Mouse (Mus musculus): ENCODE results near the gene Mta1. TPM values are rescaled to one million over a fixed set of nuclear protein-coding genes. Genes with fewer than 3 reads are reported as not detected.
A peak's percentile ranks its signal among the peaks of the same experiment; 100 is the strongest.

The Mta1 gene
- polyA plus RNA-seq, 1 experiment from 2014 or later: 20.5 TPM

DNA sequence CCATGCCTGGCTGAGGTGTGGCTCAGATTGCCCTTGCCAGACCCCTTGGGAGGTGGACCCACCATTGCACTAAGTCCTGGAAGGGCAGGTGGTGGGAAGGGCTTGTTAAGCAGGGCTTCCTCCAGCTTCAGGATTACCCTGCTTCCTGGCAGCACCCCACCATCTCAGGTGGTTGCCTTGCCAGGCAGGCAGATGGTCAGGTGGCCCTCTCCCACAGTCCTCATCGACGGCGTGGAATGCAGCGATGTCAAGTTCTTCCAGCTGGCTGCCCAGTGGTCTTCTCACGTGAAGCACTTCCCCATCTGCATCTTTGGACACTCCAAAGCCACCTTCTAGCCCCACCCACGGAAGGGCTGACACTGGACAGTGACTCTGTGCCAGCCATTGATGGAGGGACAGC is 26.8 kb upstream of the Mta1 start:
- no peaks in the 10 kb centered on the region for H3K27me3 ChIP-seq
- no peak for ATAC-seq (ENCODE audit: insufficient number of reproducible peaks, insufficient read depth, low FRiP score, low TSS enrichment, low read depth)
- H3K4me3 ChIP-seq (replicated peaks): no peak overlapping the region
- peaks cover 19% of the 10 kb centered on the region for H3K4me1 ChIP-seq (replicated peaks)
- H3K9me3 ChIP-seq: no peaks in the 10 kb centered on the region
- 89% methylated on average over 6 of the region's 6 CpGs for WGBS
- H3K9ac ChIP-seq (replicated peaks): no peak overlapping the region
- no peak overlapping the region for H3K27ac ChIP-seq
- H3K4me2 ChIP-seq: no peak overlapping the region
- H3K36me3 ChIP-seq: peaks cover 60% of the 10 kb centered on the region

- H3K36me3 ChIP-seq: peaks cover 55% of the 10 kb centered on the region
- no peak overlapping the region for H3K4me2 ChIP-seq
- no peak for ATAC-seq (ENCODE audit: insufficient number of reproducible peaks, insufficient read depth, low FRiP score, low TSS enrichment, low read depth)
- 74% methylated on average over 6 of the region's 6 CpGs for WGBS
- no peak overlapping the region for H3K9ac ChIP-seq (replicated peaks)
- H3K9me3 ChIP-seq: no peaks in the 10 kb centered on the region
- no peak overlapping the region for H3K4me3 ChIP-seq (replicated peaks)
- H3K27me3 ChIP-seq: no peaks in the 10 kb centered on the region
- H3K4me1 ChIP-seq (replicated peaks): peaks cover 19% of the 10 kb centered on the region
- no peak overlapping the region for H3K27ac ChIP-seq
These were observed 26.3 kb upstream of the Mta1 start for GRCm38 (mm10) chr12:113071827-113072226.

- H3K36me3 ChIP-seq: peaks cover 36% of the 10 kb centered on the region
- H3K27me3 ChIP-seq: no peaks in the 10 kb centered on the region
- 10% methylated on average over 15 of the region's 15 CpGs for WGBS
- peak overlapping the region; percentile 81 for H3K27ac ChIP-seq
- peak; percentile 35 for ATAC-seq (ENCODE audit: insufficient number of reproducible peaks, insufficient read depth, low FRiP score, low TSS enrichment, low read depth)
- H3K9ac ChIP-seq (replicated peaks): peak overlapping the region; percentile 51
- peak overlapping the region; percentile 51 for H3K4me3 ChIP-seq (replicated peaks)
- H3K4me1 ChIP-seq (replicated peaks): peaks cover 19% of the 10 kb centered on the region
- no peaks in the 10 kb centered on the region for H3K9me3 ChIP-seq
- H3K4me2 ChIP-seq: peak overlapping the region; percentile 82
These were observed 24.4 kb upstream of the Mta1 start for GRCm38 (mm10) chr12:113073420-113074328.

GRCm38 (mm10) chr12:113074329-113075062 is 23.6 kb upstream of the Mta1 start, which contains the start of gene Tex22:
Gene Tex22, plus strand, starts transcription at chr12:113074502.
- peak within 1 kb of the TSS; percentile 51 for H3K4me3 ChIP-seq (replicated peaks)
- H3K9me3 ChIP-seq: no peaks in the 10 kb centered on the region
- ATAC-seq (ENCODE audit: insufficient number of reproducible peaks, insufficient read depth, low FRiP score, low TSS enrichment, low read depth): peak; percentile 82
- WGBS: 6% methylated on average over 32 of the region's 32 CpGs
- H3K4me1 ChIP-seq (replicated peaks): peaks cover 19% of the 10 kb centered on the region
- peak within 1 kb of the TSS; percentile 82 for H3K4me2 ChIP-seq
- peaks cover 28% of the 10 kb centered on the region for H3K36me3 ChIP-seq
- no peaks in the 10 kb centered on the region for H3K27me3 ChIP-seq
- H3K27ac ChIP-seq: peak within 1 kb of the TSS; percentile 81
- H3K9ac ChIP-seq (replicated peaks): peak within 1 kb of the TSS; percentile 51

- H3K9me3 ChIP-seq: no peaks in the 10 kb centered on the region
- no peaks in the 10 kb centered on the region for H3K27me3 ChIP-seq
- H3K4me3 ChIP-seq (replicated peaks): peak overlapping the region; percentile 51
- peak overlapping the region; percentile 51 for H3K9ac ChIP-seq (replicated peaks)
- peak overlapping the region; percentile 81 for H3K27ac ChIP-seq
- 5% methylated on average over 10 of the region's 10 CpGs for WGBS
- peaks cover 22% of the 10 kb centered on the region for H3K36me3 ChIP-seq
- peaks cover 19% of the 10 kb centered on the region for H3K4me1 ChIP-seq (replicated peaks)
- peak overlapping the region; percentile 82 for H3K4me2 ChIP-seq
- peak; percentile 60 for ATAC-seq (ENCODE audit: insufficient number of reproducible peaks, insufficient read depth, low FRiP score, low TSS enrichment, low read depth)
These were observed 23.0 kb upstream of the Mta1 start for GRCm38 (mm10) chr12:113075063-113075454.

GRCm38 (mm10) chr12:113075486-113075885 is 22.6 kb upstream of the Mta1 start:
- Histone ChIP-seq H3K27me3 (no peaks in the 10 kb centered on the region), H3K4me1 (replicated peaks) (peaks cover 19% of the 10 kb centered on the region), H3K9me3 (no peaks in the 10 kb centered on the region), H3K36me3 (peaks cover 18% of the 10 kb centered on the region), H3K4me2 (peak overlapping the region; percentile 82), H3K9ac (replicated peaks) (0 out of 2 replicates have a peak overlapping the region, but pooled peaks have one; percentile 51), H3K27ac (no peak overlapping the region), H3K4me3 (replicated peaks) (no peak overlapping the region)
- 0 out of 2 replicates have a peak, but pooled peaks have one; percentile 2 for ATAC-seq (ENCODE audit: insufficient number of reproducible peaks, insufficient read depth, low FRiP score, low TSS enrichment, low read depth)
- WGBS: 61% methylated on average over 6 of the region's 6 CpGs

GRCm38 (mm10) chr12:113087276-113087675 is 10.8 kb upstream of the Mta1 start:
- Histone ChIP-seq H3K9me3 (no peaks in the 10 kb centered on the region), H3K9ac (replicated peaks) (no peak overlapping the region), H3K4me2 (no peak overlapping the region), H3K27ac (no peak overlapping the region), H3K36me3 (no peaks in the 10 kb centered on the region), H3K4me3 (replicated peaks) (no peak overlapping the region), H3K4me1 (replicated peaks) (no peaks in the 10 kb centered on the region), H3K27me3 (peaks cover 4% of the 10 kb centered on the region)
- no peak for ATAC-seq (ENCODE audit: insufficient number of reproducible peaks, insufficient read depth, low FRiP score, low TSS enrichment, low read depth)
- 81% methylated on average over 2 of the region's 3 CpGs for WGBS

GRCm38 (mm10) chr12:113088026-113088425 is 10.1 kb upstream of the Mta1 start:
- no peak overlapping the region for H3K27ac ChIP-seq
- WGBS: 31% methylated on average over 4 of the region's 4 CpGs
- peaks cover 4% of the 10 kb centered on the region for H3K27me3 ChIP-seq
- no peak overlapping the region for H3K4me2 ChIP-seq
- H3K36me3 ChIP-seq: no peaks in the 10 kb centered on the region
- H3K9ac ChIP-seq (replicated peaks): no peak overlapping the region
- no peak overlapping the region for H3K4me3 ChIP-seq (replicated peaks)
- no peak for ATAC-seq (ENCODE audit: insufficient number of reproducible peaks, insufficient read depth, low FRiP score, low TSS enrichment, low read depth)
- no peaks in the 10 kb centered on the region for H3K4me1 ChIP-seq (replicated peaks)
- H3K9me3 ChIP-seq: no peaks in the 10 kb centered on the region

GRCm38 (mm10) chr12:113089107-113089506 is 9.0 kb upstream of the Mta1 start:
- Histone ChIP-seq H3K4me2 (no peak overlapping the region), H3K9me3 (no peaks in the 10 kb centered on the region), H3K36me3 (no peaks in the 10 kb centered on the region), H3K9ac (replicated peaks) (no peak overlapping the region), H3K4me3 (replicated peaks) (no peak overlapping the region), H3K27me3 (peaks cover 4% of the 10 kb centered on the region), H3K27ac (no peak overlapping the region), H3K4me1 (replicated peaks) (no peaks in the 10 kb centered on the region)
- 87% methylated on average over 6 of the region's 6 CpGs for WGBS
- ATAC-seq (ENCODE audit: insufficient number of reproducible peaks, insufficient read depth, low FRiP score, low TSS enrichment, low read depth): no peak

GRCm38 (mm10) chr12:113090053-113090452 is 8.0 kb upstream of the Mta1 start:
- WGBS: 86% methylated on average over 17 of the region's 17 CpGs
- Histone ChIP-seq H3K4me2 (no peak overlapping the region), H3K4me1 (replicated peaks) (no peaks in the 10 kb centered on the region), H3K36me3 (no peaks in the 10 kb centered on the region), H3K27ac (no peak overlapping the region), H3K9ac (replicated peaks) (no peak overlapping the region), H3K9me3 (no peaks in the 10 kb centered on the region), H3K27me3 (peaks cover 4% of the 10 kb centered on the region), H3K4me3 (replicated peaks) (no peak overlapping the region)
- no peak for ATAC-seq (ENCODE audit: insufficient number of reproducible peaks, insufficient read depth, low FRiP score, low TSS enrichment, low read depth)

DNA sequence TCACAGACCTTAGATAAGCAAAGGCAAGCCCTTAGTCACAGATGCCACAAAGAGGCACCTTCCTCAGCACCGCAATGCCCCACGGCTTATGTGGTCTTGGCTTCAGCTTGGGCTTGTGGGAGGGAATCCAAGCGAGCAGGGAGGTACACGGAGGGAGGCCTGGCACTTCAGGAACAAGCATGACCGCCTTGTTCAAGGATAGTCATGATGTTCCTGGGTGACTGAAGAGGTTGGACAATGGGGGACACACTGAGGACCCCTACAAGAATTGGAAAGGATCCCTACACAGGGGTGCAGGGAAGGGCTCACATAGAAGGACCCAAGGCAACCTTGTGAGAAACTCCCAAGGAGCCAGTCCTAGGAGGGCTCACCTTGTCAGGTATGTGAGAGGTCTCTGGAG is 1.0 kb upstream of the Mta1 start:
- Histone ChIP-seq H3K9me3 (no peaks in the 10 kb centered on the region), H3K4me1 (replicated peaks) (peaks cover 31% of the 10 kb centered on the region), H3K27me3 (no peaks in the 10 kb centered on the region), H3K36me3 (peaks cover 14% of the 10 kb centered on the region), H3K4me3 (replicated peaks) (peak overlapping the region; percentile 99; the same call in 1 of the 2 replicates), H3K4me2 (peak overlapping the region; percentile 80), H3K27ac (no peak overlapping the region), H3K9ac (replicated peaks) (no peak overlapping the region)
- 87% methylated on average over 5 of the region's 5 CpGs for WGBS
- ATAC-seq (ENCODE audit: insufficient number of reproducible peaks, insufficient read depth, low FRiP score, low TSS enrichment, low read depth): no peak

Data from limb, embryonic 12.5 days (tissue).